Mouse (Mus musculus): ENCODE data around the gene Pllp. TPM values are rescaled to one million over a fixed set of nuclear protein-coding genes. Genes with fewer than 3 reads are reported as not detected.
A peak's percentile ranks its signal among the peaks of the same experiment; 100 is the strongest.

Gene Pllp
- polyA plus RNA-seq, 1 experiment from 2014 or later: 0.90 TPM

GRCm38 (mm10) chr8:94654994-94655393, 41.1 kb downstream of the Pllp start:
- no peak for DNase-seq (ENCODE audit: low spot score)

DNA sequence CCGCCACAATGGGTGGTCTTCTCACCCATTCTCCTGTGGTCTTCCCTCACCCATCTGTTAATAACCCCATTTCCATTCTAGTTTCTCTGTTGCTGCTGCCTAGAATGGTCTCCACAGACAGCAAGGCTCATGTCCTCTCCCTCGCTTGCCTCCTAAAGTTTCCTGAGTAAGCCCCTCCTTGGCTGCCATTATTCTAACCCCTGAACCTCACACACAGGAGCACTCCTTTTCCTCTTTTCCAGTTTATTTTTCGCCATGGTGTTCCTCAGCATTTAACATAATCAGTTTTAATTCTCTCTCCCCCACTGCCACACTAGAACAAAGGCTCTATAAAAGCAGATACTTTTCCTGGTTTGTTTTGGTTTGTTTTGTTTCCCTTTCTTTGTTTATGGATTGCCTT, 43.1 kb downstream of the Pllp start:
- no peak for DNase-seq (ENCODE audit: low spot score)

- no peak for DNase-seq (ENCODE audit: low spot score)
Measured at GRCm38 (mm10) chr8:94649496-94649895, 46.6 kb downstream of the Pllp start.

GRCm38 (mm10) chr8:94646165-94646564, 49.9 kb downstream of the Pllp start:
- no peak for DNase-seq (ENCODE audit: low spot score)

GRCm38 (mm10) chr8:94645202-94645601, 50.9 kb downstream of the Pllp start:
- no peak for DNase-seq (ENCODE audit: low spot score)

DNA sequence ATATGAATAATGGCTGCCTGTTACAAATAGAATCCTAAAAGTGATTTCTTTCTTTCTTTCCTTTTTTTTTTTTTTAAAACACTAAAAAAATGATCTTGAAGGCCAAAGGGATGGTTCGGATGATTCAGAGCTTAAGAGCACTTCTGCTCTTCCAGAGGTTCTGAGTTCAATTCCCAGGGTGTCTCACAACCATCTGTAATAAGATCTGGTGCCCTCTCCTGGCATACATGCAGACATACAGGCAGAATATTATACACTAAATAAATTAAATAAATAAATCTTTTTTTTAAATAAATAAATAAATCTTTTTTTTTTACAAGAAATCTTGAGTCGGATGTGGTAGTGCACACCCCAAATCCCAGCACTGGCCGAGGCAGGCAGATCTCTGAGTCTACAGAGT, 54.1 kb downstream of the Pllp start:
- DNase-seq (ENCODE audit: low spot score): no peak

GRCm38 (mm10) chr8:94641183-94641582, 54.9 kb downstream of the Pllp start:
- no peak for DNase-seq (ENCODE audit: low spot score)

DNA sequence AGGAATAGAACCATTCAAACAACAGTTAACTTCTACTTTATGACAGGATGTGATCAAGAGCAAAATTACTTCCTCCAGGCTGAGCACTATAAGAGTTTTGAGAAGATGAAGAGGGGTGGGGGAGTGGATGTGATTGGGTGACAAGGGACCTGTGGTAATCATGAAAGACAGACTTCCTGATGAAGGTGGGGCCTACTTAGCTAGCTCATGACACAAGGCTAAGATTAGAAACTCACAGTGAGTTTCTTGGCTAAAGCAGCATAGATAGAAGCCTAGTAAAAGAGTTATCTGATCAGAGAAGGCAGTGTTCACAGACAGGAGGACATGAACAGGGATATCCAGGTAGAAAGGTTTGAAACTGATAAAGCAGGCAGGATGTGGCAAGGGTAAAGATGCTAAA, 61.9 kb downstream of the Pllp start:
- DNase-seq (ENCODE audit: low spot score): peak; percentile 80

- peak; percentile 3 for DNase-seq (ENCODE audit: low spot score)
Measured at GRCm38 (mm10) chr8:94633564-94634194, 62.4 kb downstream of the Pllp start.

Other genes with a start within 250 kb of the Pllp start
- gene Cpne2, start 163.3 kb downstream of the Pllp start, polyA plus RNA-seq (2015; fragmentation: Nextera tagmentation; extraction: Ambion mirVana): 2.9 and 3.0 TPM in 2 replicates
- 33.8 and 40.1 TPM in 2 replicates for gene Rspry1, start 94.3 kb downstream of the Pllp start, polyA plus RNA-seq (2015; fragmentation: Nextera tagmentation; extraction: Ambion mirVana)
- 82.5 and 85.3 TPM in 2 replicates for gene Fam192a, start 94.3 kb downstream of the Pllp start, polyA plus RNA-seq (2015; fragmentation: Nextera tagmentation; extraction: Ambion mirVana)
- 75.9 and 92.2 TPM in 2 replicates for gene Arl2bp, start 29.7 kb downstream of the Pllp start, polyA plus RNA-seq (2015; fragmentation: Nextera tagmentation; extraction: Ambion mirVana)
- 24.8 and 28.7 TPM in 2 replicates for gene Ccl22, start 49.3 kb upstream of the Pllp start, polyA plus RNA-seq (2015; fragmentation: Nextera tagmentation; extraction: Ambion mirVana)
- gene Cx3cl1, start 75.7 kb upstream of the Pllp start, polyA plus RNA-seq (2015; fragmentation: Nextera tagmentation; extraction: Ambion mirVana): 5.6 and 9.6 TPM in 2 replicates
- 23.8 and 28.6 TPM in 2 replicates for gene Ccl17, start 114.2 kb upstream of the Pllp start, polyA plus RNA-seq (2015; fragmentation: Nextera tagmentation; extraction: Ambion mirVana)
- gene Coq9, start 142.0 kb upstream of the Pllp start, polyA plus RNA-seq (2015; fragmentation: Nextera tagmentation; extraction: Ambion mirVana): 45.5 and 48.3 TPM in 2 replicates
- 103 and 112 TPM in 2 replicates for gene Ciapin1, start 142.1 kb upstream of the Pllp start, polyA plus RNA-seq (2015; fragmentation: Nextera tagmentation; extraction: Ambion mirVana)
- gene Polr2c, start 161.2 kb upstream of the Pllp start, polyA plus RNA-seq (2015; fragmentation: Nextera tagmentation; extraction: Ambion mirVana): 139 and 145 TPM in 2 replicates
- gene Dok4, start 180.1 kb upstream of the Pllp start, polyA plus RNA-seq (2015; fragmentation: Nextera tagmentation; extraction: Ambion mirVana): 3.8 TPM in 2 replicates
- gene Ccdc102a, start 221.8 kb upstream of the Pllp start, polyA plus RNA-seq (2015; fragmentation: Nextera tagmentation; extraction: Ambion mirVana): 7.8 and 9.4 TPM in 2 replicates
- gene Adgrg5, start 227.4 kb upstream of the Pllp start, polyA plus RNA-seq (2015; fragmentation: Nextera tagmentation; extraction: Ambion mirVana): 5.4 and 5.5 TPM in 2 replicates

Measured in thymus, postnatal 0 days (tissue).